Mouse (Mus musculus): ENCODE results near the gene Slc11a2.

Slc11a2 gene

GRCm38 (mm10) chr15:100424396-100425122 lies at the start of gene Slc11a2:
Gene Slc11a2, minus strand, starts transcription at chr15:100425072.
- no peak for DNase-seq (ENCODE audit: low read depth, low spot score)

- DNase-seq (ENCODE audit: low read depth, low spot score) = no peak
Measured at GRCm38 (mm10) chr15:100473926-100474503, 49.1 kb upstream of the Slc11a2 start.

DNA sequence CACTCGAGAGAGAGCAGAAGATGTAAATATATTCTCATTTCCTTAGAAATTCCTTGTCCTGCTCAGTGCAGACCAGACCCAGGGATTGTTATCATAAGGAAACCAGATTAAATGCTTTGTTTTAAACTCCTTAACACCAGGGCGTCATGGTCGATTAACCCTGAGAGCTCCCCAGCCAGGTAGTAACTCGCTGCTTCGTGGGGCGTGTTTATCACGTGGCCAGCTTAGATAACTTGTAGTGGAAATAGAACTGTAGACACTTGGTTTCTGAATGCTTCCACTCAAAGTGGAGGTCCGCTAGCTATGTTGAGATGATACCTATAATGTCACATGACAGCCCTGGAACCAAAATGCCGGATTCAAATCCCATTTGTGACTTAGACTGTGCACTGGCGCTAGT lies 45.2 kb upstream of the Slc11a2 start:
- no peak for DNase-seq (ENCODE audit: low read depth, low spot score)

DNA sequence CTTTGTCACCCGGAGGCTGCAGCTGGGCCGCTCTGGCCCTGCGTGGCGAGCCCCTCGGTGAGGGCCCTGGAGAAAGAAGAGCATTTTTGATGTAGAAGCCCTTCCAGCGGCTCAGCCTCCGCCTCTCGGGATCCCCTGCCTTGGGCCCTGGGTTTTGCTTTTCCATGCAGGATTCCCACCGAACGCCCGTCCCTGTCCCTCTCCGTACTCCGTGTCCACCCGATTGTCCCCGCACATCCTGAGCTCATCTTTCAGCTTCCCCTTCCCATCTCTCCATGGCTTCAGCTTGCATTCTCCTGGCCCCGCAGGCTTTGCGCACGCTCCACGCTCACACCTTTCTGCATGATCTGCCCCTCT lies 44.3 kb upstream of the Slc11a2 start:
- no peak for DNase-seq (ENCODE audit: low read depth, low spot score)

- DNase-seq (ENCODE audit: low read depth, low spot score) = peak; percentile 84
Measured at GRCm38 (mm10) chr15:100468295-100469188, 43.7 kb upstream of the Slc11a2 start, which contains the start of gene Letmd1. Gene Letmd1, plus strand, starts transcription at chr15:100469023.

GRCm38 (mm10) chr15:100467738-100468137 lies 42.9 kb upstream of the Slc11a2 start:
- DNase-seq (ENCODE audit: low read depth, low spot score) = no peak

DNA sequence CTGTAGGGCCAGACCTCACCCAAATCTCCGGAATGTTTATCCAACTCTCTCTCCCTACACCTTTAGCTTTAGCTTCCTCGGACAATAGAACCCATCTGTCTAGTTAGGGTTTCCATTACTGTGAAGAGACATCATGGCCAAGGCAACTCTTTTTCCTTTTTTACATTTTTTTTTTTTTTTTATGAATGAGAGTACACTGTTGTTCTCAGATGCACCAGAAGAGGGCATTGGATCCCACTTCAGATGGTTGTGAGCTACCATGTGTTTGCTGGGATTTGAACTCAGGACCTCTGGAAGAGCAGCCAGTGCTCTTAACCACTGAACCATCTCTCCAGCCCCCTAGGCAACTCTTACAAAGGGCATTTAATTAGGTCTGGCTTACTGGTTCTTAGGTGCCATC lies 40.6 kb upstream of the Slc11a2 start:
- no peak for DNase-seq (ENCODE audit: low read depth, low spot score)

DNA sequence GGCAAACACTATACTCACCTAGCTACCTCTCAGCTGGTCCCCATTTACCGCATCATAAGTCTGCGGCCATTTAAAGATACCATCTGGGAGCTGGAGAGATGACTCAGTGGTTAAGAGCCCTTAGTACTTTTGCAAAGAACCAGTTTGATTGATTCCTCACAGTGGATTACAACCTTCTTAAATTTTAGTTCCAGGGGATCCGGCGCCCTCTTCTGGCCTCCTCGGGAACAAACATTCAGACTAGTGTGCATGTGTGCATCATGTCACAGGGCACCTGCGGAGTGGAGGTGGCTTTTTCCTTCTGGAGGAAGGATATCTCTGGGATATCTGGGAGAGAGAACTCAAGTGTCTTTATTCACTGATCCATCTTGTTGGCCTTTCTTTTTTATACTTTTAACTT lies 38.8 kb upstream of the Slc11a2 start:
- peak; percentile 50 for DNase-seq (ENCODE audit: low read depth, low spot score)

GRCm38 (mm10) chr15:100462086-100462485 lies 37.2 kb upstream of the Slc11a2 start:
- DNase-seq (ENCODE audit: low read depth, low spot score) = no peak

DNA sequence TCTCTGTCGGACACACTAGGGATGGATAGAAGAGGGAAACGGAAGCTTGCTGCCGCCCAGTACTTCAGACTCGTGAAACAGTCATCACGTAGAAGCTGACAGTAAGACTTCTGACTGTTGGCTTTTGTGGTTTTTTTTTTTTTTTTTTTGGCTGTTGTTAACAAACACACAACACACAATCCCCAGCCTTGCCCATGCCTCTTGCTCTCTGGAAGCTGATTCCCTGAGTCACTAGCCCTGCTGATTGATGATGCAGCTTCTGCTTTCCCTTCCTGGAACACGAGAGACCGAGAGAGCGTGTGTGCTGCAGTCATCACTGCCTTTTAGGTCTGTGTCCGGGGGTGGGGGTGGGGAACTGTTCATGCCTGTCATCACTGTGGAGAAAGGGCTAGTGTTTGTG lies 36.8 kb upstream of the Slc11a2 start:
- no peak for DNase-seq (ENCODE audit: low read depth, low spot score)

DNA sequence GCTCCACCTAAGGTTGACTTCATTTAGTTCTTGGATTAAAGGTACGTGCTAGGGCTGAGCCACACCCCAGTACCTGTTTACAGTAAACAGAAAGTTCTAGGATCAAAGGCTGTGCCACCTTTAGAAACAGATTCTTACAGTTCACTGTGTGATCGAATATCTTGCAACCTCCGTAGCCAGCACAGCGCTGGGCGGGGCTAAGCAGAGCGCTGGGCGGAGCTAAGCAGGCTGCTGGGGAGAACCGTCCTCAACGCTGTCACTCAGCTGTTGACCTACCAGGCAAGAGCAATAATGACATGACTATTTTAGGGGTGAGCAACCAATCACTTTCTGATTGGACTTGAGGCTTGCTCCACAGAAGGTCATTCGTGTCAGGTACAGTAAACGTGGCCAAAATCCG lies 36.1 kb upstream of the Slc11a2 start:
- no peak for DNase-seq (ENCODE audit: low read depth, low spot score)

- DNase-seq (ENCODE audit: low read depth, low spot score) = peak; percentile 74
Measured at GRCm38 (mm10) chr15:100458055-100458454, 33.2 kb upstream of the Slc11a2 start.

GRCm38 (mm10) chr15:100457340-100457739 lies 32.5 kb upstream of the Slc11a2 start:
- DNase-seq (ENCODE audit: low read depth, low spot score) = peak; percentile 53

GRCm38 (mm10) chr15:100456356-100456991 lies 31.6 kb upstream of the Slc11a2 start:
- no peak for DNase-seq (ENCODE audit: low read depth, low spot score)

- DNase-seq (ENCODE audit: low read depth, low spot score) = no peak
Measured at GRCm38 (mm10) chr15:100452486-100452885, 27.6 kb upstream of the Slc11a2 start.

DNA sequence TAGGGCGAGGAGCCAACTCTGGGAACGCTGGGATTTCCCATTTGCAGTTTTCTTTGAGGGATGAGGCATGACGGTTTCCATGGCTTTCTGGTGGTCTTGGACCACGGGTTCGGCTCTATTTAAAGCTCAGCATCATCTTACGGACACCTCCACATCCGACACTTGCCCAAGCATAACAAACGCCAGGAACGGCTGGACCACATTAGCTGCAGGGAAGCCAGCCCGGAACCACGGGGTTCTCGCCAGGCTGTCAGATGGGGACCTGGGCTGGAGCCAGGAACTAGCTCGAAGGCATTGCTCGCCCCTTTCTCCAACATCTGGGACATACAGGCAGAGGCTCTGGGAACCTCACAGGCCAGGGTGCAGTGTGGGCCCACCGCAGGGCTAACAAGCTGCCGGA lies 26.4 kb upstream of the Slc11a2 start:
- DNase-seq (ENCODE audit: low read depth, low spot score) = no peak

- no peak for DNase-seq (ENCODE audit: low read depth, low spot score)
Measured at GRCm38 (mm10) chr15:100449495-100449894, 24.6 kb upstream of the Slc11a2 start.

DNA sequence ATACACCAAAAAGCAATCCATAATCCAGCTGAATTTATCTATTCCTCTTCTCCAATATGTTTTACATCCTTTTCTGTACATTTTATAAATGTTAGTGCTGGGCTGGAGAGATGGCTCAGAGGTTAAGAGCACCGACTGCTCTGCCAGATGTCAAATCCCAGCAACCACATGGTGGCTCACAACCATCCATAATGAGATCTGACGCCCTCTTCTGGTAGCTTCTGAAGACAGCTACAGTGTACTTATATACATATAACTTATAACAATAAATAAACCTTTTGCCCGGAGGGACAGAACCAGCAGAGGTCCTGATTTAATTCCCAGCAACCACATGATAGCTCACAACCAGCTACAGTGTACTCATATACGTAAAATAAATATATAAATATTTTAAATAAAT lies 23.7 kb upstream of the Slc11a2 start:
- DNase-seq (ENCODE audit: low read depth, low spot score) = no peak

DNA sequence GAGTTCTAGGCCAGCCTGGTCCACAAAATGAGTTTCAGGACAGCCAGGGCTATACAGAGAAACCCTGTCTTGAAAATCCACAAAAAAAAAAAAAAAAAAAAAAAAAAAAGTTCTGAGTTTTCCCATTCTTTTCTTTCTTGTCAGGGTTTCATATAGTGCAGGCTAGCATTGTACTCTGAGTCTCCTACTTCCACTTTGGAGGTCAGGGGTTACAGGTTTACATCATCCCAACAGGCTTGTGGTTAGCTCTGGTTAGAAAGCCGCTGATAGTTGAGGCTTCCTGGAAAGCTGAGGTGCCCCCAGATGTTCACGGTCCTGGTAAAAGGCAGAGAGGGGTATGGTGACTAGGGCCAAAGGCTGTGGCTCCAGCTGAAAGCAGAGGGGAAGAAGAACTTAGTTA lies 22.0 kb upstream of the Slc11a2 start:
- no peak for DNase-seq (ENCODE audit: low read depth, low spot score)

- DNase-seq (ENCODE audit: low read depth, low spot score) = peak; percentile 61
Measured at GRCm38 (mm10) chr15:100443126-100443922, 18.5 kb upstream of the Slc11a2 start.

GRCm38 (mm10) chr15:100436518-100436917 lies 11.6 kb upstream of the Slc11a2 start:
- no peak for DNase-seq (ENCODE audit: low read depth, low spot score)

Data from retina, adult 2 months (tissue).